Mouse (Mus musculus): ENCODE measurements at regions not wholly inside any gene's neighbourhood (a gene's known extent, or its start where the extent isn't known, plus 50 kb on each side); places are given as distances from the start of the nearest gene placed in this dataset.

- no peak for TF ChIP-seq EP300 (IDR thresholded peaks at IDR 0.05; ENCODE audit: low read depth in 1 of 2, low read length in 2 of 2)
- no peak for TF ChIP-seq CHD2 (IDR thresholded peaks at IDR 0.05; ENCODE audit: low read length)
- TF ChIP-seq POLR2A (IDR thresholded peaks at IDR 0.05; ENCODE audit: control insufficient read depth in 1 of 2, insufficient read depth in 1 of 2, low read depth in 1 of 2, low read length in 2 of 2, poor library complexity in 1 of 2) = no peak
- no peak for TF ChIP-seq E2F4 (IDR thresholded peaks at IDR 0.05; ENCODE audit: borderline replicate concordance, low read depth, low read length)
- no peak for TF ChIP-seq TCF12 (IDR thresholded peaks at IDR 0.05; ENCODE audit: low read depth, low read length)
- no peak for TF ChIP-seq CTCF (IDR thresholded peaks at IDR 0.05 in 2 of 3, conservative IDR thresholded peaks at IDR 0.05 in 1 of 3; ENCODE audit: control insufficient read depth in 1 of 3, insufficient read depth in 1 of 3, low read depth in 2 of 3, low read length in 3 of 3, poor library complexity in 1 of 3, severe bottlenecking in 1 of 3)
- no peak for TF ChIP-seq HCFC1 (IDR thresholded peaks at IDR 0.05; ENCODE audit: low read depth, low read length)
- TF ChIP-seq GATA1 (IDR thresholded peaks at IDR 0.05; ENCODE audit: low read depth, low read length) = no peak
- TF ChIP-seq JUND (IDR thresholded peaks at IDR 0.05; ENCODE audit: low read depth, low read length) = no peak
These were observed 253.1 kb downstream of the Ankrd50 start for GRCm38 (mm10) chr3:38231506-38231905.
